Mouse (Mus musculus) bone marrow macrophage, adult 2 months (primary cell): ENCODE data around the gene Crym.

Experiments
- CTCF ChIP-seq: IDR thresholded peaks from 2 replicates; pipeline ENCODE4 v1.5.1; 2012; ENCODE audit warnings: low read depth, mild to moderate bottlenecking, low read length, moderate library complexity
- POLR2A ChIP-seq: IDR thresholded peaks from 2 replicates; pipeline ENCODE4 v1.6.1; 2012; ENCODE audit warnings: mild to moderate bottlenecking, low read depth, low read length, borderline replicate concordance

- TF ChIP-seq POLR2A (no peak), CTCF (no peak)
Measured at GRCm38 (mm10) chr7:120180547-120180946, 21.4 kb downstream of the Crym start.
